Mouse (Mus musculus) forebrain, embryonic 11.5 days (tissue): Measurements from ENCODE around the gene Pde7b. TPM values are rescaled to one million over a fixed set of nuclear protein-coding genes. Genes with fewer than 3 reads are reported as not detected.

Experiments
- ATAC-seq: fragments of 200-750 bp; cut with Nextera tagmentation; replicated peaks from 2 replicates; pipeline ENCODE4 v1.8.0; 2017; ENCODE audit warnings: moderate TSS enrichment; ENCODE audit not compliant: low FRiP score
- DNase-seq: peaks from one replicate; pipeline ENCODE4 v3.0.0-alpha.2; 2017; ENCODE audit warnings: low spot score
- H3K27ac ChIP-seq: fragments of 300-500 bp; sonication (generic); 2 replicates; pipeline ENCODE4 v1.5.1; 2014; ENCODE audit warnings: low read depth, low read length
- H3K27me3 ChIP-seq: fragments of 300-500 bp; sonication (generic); 2 replicates; pipeline ENCODE4 v1.6.1; 2014; ENCODE audit warnings: mild to moderate bottlenecking, low read length, mixed read lengths; ENCODE audit not compliant: control insufficient read depth, insufficient read depth
- H3K36me3 ChIP-seq: fragments of 300-500 bp; sonication (generic); 2 replicates; pipeline ENCODE4 v1.6.1; 2014; ENCODE audit warnings: mild to moderate bottlenecking, low read length, moderate library complexity, mixed read lengths; ENCODE audit not compliant: control insufficient read depth, insufficient read depth
- H3K4me1 ChIP-seq: fragments of 300-500 bp; sonication (generic); replicated peaks from 2 replicates; pipeline ENCODE4 v1.6.1; 2014; ENCODE audit warnings: low read length, mixed read lengths; ENCODE audit not compliant: control insufficient read depth, insufficient read depth
- H3K4me2 ChIP-seq: fragments of 300-500 bp; sonication (generic); 2 replicates; pipeline ENCODE4 v1.6.1; 2014; ENCODE audit warnings: low read depth, mild to moderate bottlenecking, low read length, moderate library complexity, mixed read lengths; ENCODE audit not compliant: severe bottlenecking
- H3K4me3 ChIP-seq: fragments of 300-500 bp; sonication (generic); 2 replicates; pipeline ENCODE4 v1.5.1; 2014; ENCODE audit warnings: low read depth, low read length
- H3K9ac ChIP-seq: fragments of 300-500 bp; sonication (generic); 2 replicates; pipeline ENCODE4 v1.6.1; 2014; ENCODE audit warnings: low read length
- H3K9me3 ChIP-seq: fragments of 300-500 bp; sonication (generic); 2 replicates; pipeline ENCODE4 v1.6.1; 2016; ENCODE audit warnings: low read length, mixed read lengths; ENCODE audit not compliant: control insufficient read depth
- WGBS: fragments of 180-500 bp; shearing (Covaris S2); extraction: QIAGEN DNeasy Blood & Tissue Kit; methylation state at CpG from one replicate; pipeline ENCODE4 v1.1.7; 2014; 5-methylcytosine and 5-hydroxymethylcytosine counted together
- polyA plus RNA-seq: library from polyadenylated mRNA; unstranded; fragments of >200 nt; fragmentation: Nextera tagmentation; extraction: Ambion mirVana; gene quantifications from 2 replicates; pipeline ENCODE4 v1.2.1, GENCODE M21; 2014

Gene Pde7b
- polyA plus RNA-seq, 1 experiment from 2014 or later = 1.7 TPM

DNA sequence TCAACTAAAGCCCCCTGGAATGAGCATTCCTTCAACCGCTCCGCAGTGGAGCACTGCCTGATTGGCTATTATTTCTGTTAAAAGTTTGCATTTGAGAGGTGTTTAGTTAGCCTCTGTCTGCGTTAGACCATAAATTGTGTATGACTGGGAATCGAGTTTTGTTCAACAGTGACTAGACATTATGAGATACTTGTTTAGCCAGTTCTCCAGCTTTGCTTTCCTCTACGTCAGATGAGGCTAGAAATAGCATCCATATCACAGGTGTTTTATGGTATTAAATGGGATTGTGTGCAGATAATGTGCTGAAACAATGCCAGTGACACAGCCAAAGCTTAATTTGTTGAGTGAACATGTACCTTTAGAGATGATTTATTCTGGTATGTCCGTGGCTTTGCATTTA, 70.3 kb downstream of the Pde7b start:
- Histone ChIP-seq H3K4me2 (no peak overlapping the region), H3K4me3 (no peak overlapping the region), H3K27me3 (no peaks in the 10 kb centered on the region), H3K4me1 (no peaks in the 10 kb centered on the region), H3K27ac (no peak overlapping the region), H3K9me3 (no peaks in the 10 kb centered on the region), H3K9ac (no peak overlapping the region), H3K36me3 (no peaks in the 10 kb centered on the region)
- 93% methylated on average over 6 of the region's 6 CpGs for WGBS
- no peak for ATAC-seq
- no peak for DNase-seq

DNA sequence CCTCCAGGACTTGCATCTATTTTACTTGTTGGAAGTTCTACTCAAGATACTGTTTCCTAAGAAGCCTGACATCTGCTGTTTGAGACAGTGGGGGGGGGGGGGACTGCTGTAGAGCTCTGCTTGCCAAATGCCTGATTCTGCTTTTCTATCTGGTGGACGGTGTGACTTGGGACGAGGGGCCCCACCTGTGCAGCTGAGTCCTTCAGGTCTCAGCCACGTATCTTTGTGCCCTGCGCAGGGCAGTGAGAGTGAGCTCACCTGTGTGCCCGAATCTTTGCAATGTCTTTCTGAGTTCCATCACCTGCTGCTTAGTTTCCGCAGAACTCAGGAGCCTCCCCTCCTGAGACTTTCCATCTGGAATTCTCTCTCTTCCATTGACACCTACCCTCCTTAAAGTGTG, 70.7 kb downstream of the Pde7b start:
- Histone ChIP-seq H3K27ac (no peak overlapping the region), H3K36me3 (no peaks in the 10 kb centered on the region), H3K4me3 (no peak overlapping the region), H3K9me3 (no peaks in the 10 kb centered on the region), H3K4me2 (no peak overlapping the region), H3K27me3 (no peaks in the 10 kb centered on the region), H3K4me1 (no peaks in the 10 kb centered on the region), H3K9ac (no peak overlapping the region)
- DNase-seq (no peak), ATAC-seq (no peak)
- WGBS = 89% methylated on average over 6 of the region's 6 CpGs

GRCm38 (mm10) chr10:20653299-20653698, 71.6 kb downstream of the Pde7b start:
- Histone ChIP-seq H3K4me2 (no peak overlapping the region), H3K9me3 (no peaks in the 10 kb centered on the region), H3K9ac (no peak overlapping the region), H3K27me3 (no peaks in the 10 kb centered on the region), H3K36me3 (no peaks in the 10 kb centered on the region), H3K27ac (no peak overlapping the region), H3K4me3 (no peak overlapping the region), H3K4me1 (no peaks in the 10 kb centered on the region)
- ATAC-seq (no peak), DNase-seq (no peak)
- 83% methylated on average over 3 of the region's 3 CpGs for WGBS

DNA sequence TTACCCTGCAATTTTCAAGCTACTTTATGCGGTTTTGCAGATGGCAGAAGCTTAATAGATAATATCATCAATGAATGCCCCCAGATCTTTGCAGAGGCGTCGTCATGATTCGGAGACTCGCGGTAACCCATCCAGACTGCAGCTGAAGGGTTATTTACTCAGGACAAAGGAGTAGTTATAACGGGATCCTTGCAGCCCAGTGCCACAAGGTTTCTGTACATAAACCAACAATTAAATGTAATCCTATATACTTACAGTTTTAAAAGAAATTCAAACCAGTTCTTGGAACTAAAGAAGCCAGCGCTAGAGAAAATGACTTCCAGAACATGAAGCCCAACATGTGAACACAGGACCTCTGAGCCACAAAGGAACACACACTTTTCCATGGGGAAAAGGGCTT, 88.5 kb downstream of the Pde7b start:
- H3K36me3 ChIP-seq = no peaks in the 10 kb centered on the region
- no peak for ATAC-seq
- WGBS = 82% methylated on average over 8 of the region's 8 CpGs
- H3K9ac ChIP-seq = no peak overlapping the region
- H3K4me3 ChIP-seq = no peak overlapping the region
- no peaks in the 10 kb centered on the region; the same call in 1 of the 2 replicates for H3K4me1 ChIP-seq
- H3K9me3 ChIP-seq = no peaks in the 10 kb centered on the region
- no peaks in the 10 kb centered on the region for H3K27me3 ChIP-seq
- no peak overlapping the region for H3K4me2 ChIP-seq
- H3K27ac ChIP-seq = no peak overlapping the region
- DNase-seq = no peak

- ATAC-seq = no peak
- Histone ChIP-seq H3K9me3 (no peaks in the 10 kb centered on the region), H3K4me1 (no peaks in the 10 kb centered on the region; the same call in 1 of the 2 replicates), H3K27me3 (no peaks in the 10 kb centered on the region), H3K4me2 (no peak overlapping the region), H3K27ac (no peak overlapping the region), H3K36me3 (no peaks in the 10 kb centered on the region), H3K9ac (no peak overlapping the region), H3K4me3 (no peak overlapping the region)
- no peak for DNase-seq
- WGBS = 88% methylated on average over 1 of the region's 1 CpGs
Measured at GRCm38 (mm10) chr10:20633085-20633415, 91.8 kb downstream of the Pde7b start.

- H3K9ac ChIP-seq = no peak overlapping the region
- no peak for DNase-seq
- 71% methylated on average over 14 of the region's 14 CpGs for WGBS
- H3K27ac ChIP-seq = no peak overlapping the region
- H3K27me3 ChIP-seq = no peaks in the 10 kb centered on the region
- H3K36me3 ChIP-seq = no peaks in the 10 kb centered on the region
- no peaks in the 10 kb centered on the region for H3K9me3 ChIP-seq
- no peak for ATAC-seq
- H3K4me3 ChIP-seq = no peak overlapping the region
- H3K4me2 ChIP-seq = no peak overlapping the region
- no peaks in the 10 kb centered on the region; the same call in 1 of the 2 replicates for H3K4me1 ChIP-seq
Measured at GRCm38 (mm10) chr10:20632256-20633084, 92.4 kb downstream of the Pde7b start.

- ATAC-seq (no peak), DNase-seq (no peak)
- Histone ChIP-seq H3K27ac (no peak overlapping the region), H3K9me3 (no peaks in the 10 kb centered on the region), H3K4me2 (no peak overlapping the region), H3K4me3 (no peak overlapping the region), H3K9ac (no peak overlapping the region), H3K27me3 (no peaks in the 10 kb centered on the region), H3K36me3 (no peaks in the 10 kb centered on the region), H3K4me1 (no peaks in the 10 kb centered on the region)
- WGBS = 89% methylated on average over 7 of the region's 7 CpGs
Measured at GRCm38 (mm10) chr10:20630122-20630521, 94.8 kb downstream of the Pde7b start.

DNA sequence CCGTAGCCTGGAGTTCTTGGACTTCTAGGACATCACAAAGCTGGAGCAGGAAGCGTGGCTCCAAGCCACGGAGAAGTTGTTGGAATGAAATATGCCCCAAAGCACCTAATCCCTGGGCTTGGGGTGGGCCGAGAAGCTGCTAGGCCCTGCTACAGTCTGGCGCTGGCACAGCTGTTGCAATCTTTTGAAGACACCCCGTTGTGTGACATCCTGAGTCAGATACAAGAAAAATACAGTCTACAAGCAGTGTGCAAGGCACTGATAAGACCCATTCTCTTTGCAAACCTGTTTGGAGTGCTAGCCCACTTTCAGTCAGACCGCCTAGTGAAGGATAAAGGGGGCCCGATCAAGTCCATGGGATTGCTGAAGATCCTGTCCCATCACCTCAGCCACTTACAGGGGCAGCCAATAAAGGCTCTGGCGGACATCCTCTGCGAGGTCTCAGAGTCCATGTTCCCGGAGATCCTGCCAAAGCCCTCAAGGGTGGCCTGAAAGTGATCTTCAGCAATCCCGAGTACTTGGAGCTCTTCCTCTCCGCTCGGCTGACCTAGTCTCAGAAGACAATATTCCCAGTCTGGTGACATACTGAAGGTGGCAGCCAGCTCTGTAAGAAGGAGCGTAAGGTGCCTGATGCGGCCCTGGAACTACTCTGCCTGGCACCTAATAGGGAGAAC, 99.0 kb downstream of the Pde7b start:
- Histone ChIP-seq H3K4me3 (no peak overlapping the region), H3K27me3 (no peaks in the 10 kb centered on the region), H3K27ac (no peak overlapping the region), H3K4me1 (no peaks in the 10 kb centered on the region), H3K36me3 (no peaks in the 10 kb centered on the region), H3K9ac (no peak overlapping the region), H3K4me2 (no peak overlapping the region), H3K9me3 (no peaks in the 10 kb centered on the region)
- WGBS = 93% methylated on average over 16 of the region's 16 CpGs
- ATAC-seq = no peak
- no peak for DNase-seq
